ENCODE assay signal across 8 mouse cellular contexts in genomic region chr4:126256967-126257881, GRCm38 (mm10). TPM values are rescaled to one million over a fixed set of nuclear protein-coding genes. Genes with fewer than 3 reads are reported as not detected.
DNase-seq lines count a peak whose midpoint lies in the region; ATAC-seq and TF ChIP-seq lines count a peak whose summit lies in the region.

No protein-coding gene starts in this region.

- TF ChIP-seq POLR2A in CH12.LX (IDR thresholded peaks at IDR 0.05; ENCODE audit: low read depth, low read length) = no peak
- no peak for TF ChIP-seq POLR2A in liver, adult 2 months (IDR thresholded peaks at IDR 0.05; ENCODE audit: extremely low read depth, insufficient read depth, low read length)

- H3K27me3 ChIP-seq in CH12.LX (replicated peaks) = no peaks in the 10 kb centered on the region
- H3K27me3 ChIP-seq in forebrain, embryonic 13.5 days = peaks cover 3% of the 10 kb centered on the region; the same call in 1 of the 2 replicates
- no peaks in the 10 kb centered on the region for H3K27me3 ChIP-seq in hindbrain, embryonic 14.5 days (ENCODE audit: control insufficient read depth, insufficient read depth, low read length)
- H3K27me3 ChIP-seq in liver, adult 2 months (ENCODE audit: control insufficient read depth, insufficient read depth, low read length) = no peaks in the 10 kb centered on the region

- peak overlapping the region; percentile 82 to 97 (median 82) for H3K4me3 ChIP-seq in CH12.LX (replicated peaks in 1 of 3; ENCODE audit: low read depth in 2 of 3, low read length in 2 of 3, poor library complexity in 1 of 3)
- H3K4me3 ChIP-seq in forebrain, embryonic 13.5 days = peak overlapping the region; percentile 98
- H3K4me3 ChIP-seq in hindbrain, embryonic 14.5 days (replicated peaks; ENCODE audit: low read length) = peak overlapping the region; percentile 78
- peak overlapping the region; percentile 84 for H3K4me3 ChIP-seq in liver, adult 2 months (ENCODE audit: insufficient read depth, low read depth, low read length)

- dilution Hi-C loops in CH12.LX (cut with MboI; ENCODE audit: extremely low pct_ligation_motif_present, extremely low pct_unique_long_range_greater_than_20kb, low sequenced_read_pairs) = no loop called here

- no peak for ATAC-seq in forebrain, embryonic 13.5 days
- ATAC-seq in hindbrain, embryonic 14.5 days (ENCODE audit: low FRiP score) = no peak

- 2% methylated on average over 26 of the region's 26 CpGs for WGBS in forebrain, embryonic 13.5 days
- WGBS in hindbrain, embryonic 14.5 days = 4% methylated on average over 26 of the region's 26 CpGs
- 5% methylated on average over 26 of the region's 26 CpGs for WGBS in liver, adult 2 months

- peak overlapping the region; percentile 96 for H3K9ac ChIP-seq in CH12.LX (ENCODE audit: insufficient read depth, low read depth)
- H3K9ac ChIP-seq in forebrain, embryonic 13.5 days = peak overlapping the region; percentile 99
- H3K9ac ChIP-seq in hindbrain, embryonic 14.5 days = peak overlapping the region; percentile 92
- peak overlapping the region; percentile 79 for H3K9ac ChIP-seq in liver, adult 2 months (ENCODE audit: low read depth, low read length)

- DNase-seq in CH12.LX (ENCODE audit: extremely low read depth) = no peak
- peak; percentile 55 to 69 for DNase-seq in adrenal gland, postnatal 36 days
- no peak for DNase-seq in hindbrain, embryonic 14.5 days (ENCODE audit: low spot score)
- DNase-seq in liver, adult 2 months (ENCODE audit: extremely low read depth, low read depth, low spot score) = peak; percentile 96
- DNase-seq in naive thymus-derived CD4-positive, alpha-beta T cell, adult 2 months (ENCODE audit: low read depth) = peak; percentile 47
- DNase-seq in left cerebral cortex, adult 18-20 months (ENCODE audit: low spot score in 2 of 2) = no peak
- no peak for DNase-seq in urinary bladder, postnatal 36 days (ENCODE audit: low spot score in 2 of 2)

- H3K79me2 ChIP-seq in CH12.LX (replicated peaks; ENCODE audit: control insufficient read depth, extremely low read depth, insufficient read depth, poor library complexity, severe bottlenecking) = peaks cover 23% of the 10 kb centered on the region
- H3K79me2 ChIP-seq in liver, adult 2 months (ENCODE audit: control insufficient read depth, insufficient read depth, low read length) = peaks cover 36% of the 10 kb centered on the region

- TF ChIP-seq CTCF in CH12.LX (conservative IDR thresholded peaks at IDR 0.05 in 1 of 2, IDR thresholded peaks at IDR 0.05 in 1 of 2; ENCODE audit: low read depth in 2 of 2, low read length in 2 of 2) = no peak
- no peak for TF ChIP-seq CTCF in liver, adult 2 months (IDR thresholded peaks at IDR 0.05; ENCODE audit: low read depth, low read length)

- in situ Hi-C loops in CH12.LX (cut with MboI; ENCODE audit: low pct_ligation_motif_present, low pct_unique_long_range_greater_than_20kb, low sequenced_read_pairs) = no loop called here

- peaks cover 30 to 61% of the 10 kb centered on the region in 2 experiments for H3K4me1 ChIP-seq in CH12.LX (ENCODE audit: control insufficient read depth in 1 of 2, insufficient read depth in 2 of 2)
- peaks cover 61% of the 10 kb centered on the region for H3K4me1 ChIP-seq in forebrain, embryonic 13.5 days
- peaks cover 51% of the 10 kb centered on the region for H3K4me1 ChIP-seq in hindbrain, embryonic 14.5 days (replicated peaks; ENCODE audit: control insufficient read depth, insufficient read depth, low read length)
- peaks cover 20% of the 10 kb centered on the region for H3K4me1 ChIP-seq in liver, adult 2 months (ENCODE audit: control insufficient read depth, insufficient read depth, low read length)

- peaks cover 0 to 9% of the 10 kb centered on the region in 2 experiments for H3K36me3 ChIP-seq in CH12.LX (replicated peaks in 1 of 2; ENCODE audit: control insufficient read depth in 1 of 2, insufficient read depth in 1 of 2, low read length in 1 of 2)
- no peaks in the 10 kb centered on the region for H3K36me3 ChIP-seq in forebrain, embryonic 13.5 days (ENCODE audit: poor library complexity, severe bottlenecking)
- H3K36me3 ChIP-seq in hindbrain, embryonic 14.5 days (replicated peaks; ENCODE audit: control insufficient read depth, insufficient read depth) = no peaks in the 10 kb centered on the region
- no peaks in the 10 kb centered on the region for H3K36me3 ChIP-seq in liver, adult 2 months (ENCODE audit: control insufficient read depth, insufficient read depth, low read length)

- peak overlapping the region; percentile 98 for H3K4me2 ChIP-seq in CH12.LX (ENCODE audit: insufficient read depth, low read depth, poor library complexity, severe bottlenecking)
- H3K4me2 ChIP-seq in forebrain, embryonic 13.5 days = peak overlapping the region; percentile 99
- H3K4me2 ChIP-seq in hindbrain, embryonic 14.5 days (replicated peaks) = peak overlapping the region; percentile 92

- TF ChIP-seq EP300 in CH12.LX (IDR thresholded peaks at IDR 0.05; ENCODE audit: low read length) = no peak

- TF ChIP-seq RAD21 in CH12.LX (IDR thresholded peaks at IDR 0.05; ENCODE audit: low read depth, low read length) = no peak

- H3K9me3 ChIP-seq in CH12.LX (replicated peaks; ENCODE audit: low read length) = no peaks in the 10 kb centered on the region
- H3K9me3 ChIP-seq in forebrain, embryonic 13.5 days (replicated peaks) = no peaks in the 10 kb centered on the region
- H3K9me3 ChIP-seq in hindbrain, embryonic 14.5 days (ENCODE audit: control insufficient read depth, low read length) = no peaks in the 10 kb centered on the region

- peak overlapping the region; percentile 73 for H3K27ac ChIP-seq in CH12.LX (ENCODE audit: insufficient read depth, low read depth)
- H3K27ac ChIP-seq in forebrain, embryonic 13.5 days = peak overlapping the region; percentile 94
- H3K27ac ChIP-seq in hindbrain, embryonic 14.5 days = peak overlapping the region; percentile 94
- peak overlapping the region; percentile 94 for H3K27ac ChIP-seq in liver, adult 2 months (replicated peaks; ENCODE audit: insufficient read depth, low read depth, low read length)

TF ChIP-seq in CH12.LX, 34 proteins besides CTCF, POLR2A, EP300 and RAD21 (continues in another document):
- TF ChIP-seq SIN3A (IDR thresholded peaks at IDR 0.05; ENCODE audit: low read length) (0 out of 2 replicates have a peak, but pooled peaks have one; percentile 35), IRF4 (IDR thresholded peaks at IDR 0.05; ENCODE audit: low read depth, low read length) (no peak), TBP (conservative IDR thresholded peaks at IDR 0.05; ENCODE audit: low read depth, low read length) (0 out of 2 replicates have a peak, but pooled peaks have one; percentile 11), HCFC1 (IDR thresholded peaks at IDR 0.05; ENCODE audit: low read depth, low read length) (no peak), UBTF (IDR thresholded peaks at IDR 0.05; ENCODE audit: low read depth, low read length) (no peak), SMC3 (IDR thresholded peaks at IDR 0.05; ENCODE audit: low read depth, low read length) (no peak), MXI1 (IDR thresholded peaks at IDR 0.05; ENCODE audit: low read depth, low read length) (peak; percentile 51; the same call in 1 of the 2 replicates), MAZ (IDR thresholded peaks at IDR 0.05; ENCODE audit: low read depth, low read length) (0 out of 2 replicates have a peak, but pooled peaks have one; percentile 22), MEF2A (IDR thresholded peaks at IDR 0.05; ENCODE audit: borderline replicate concordance, low read depth, low read length) (peak; percentile 15; the same call in 1 of the 2 replicates), ETS1 (conservative IDR thresholded peaks at IDR 0.05; ENCODE audit: low read depth, low read length) (no peak)

RNA-seq across cellular contexts. Expression of gene Map7d1, which starts 1.1 kb away (rescaled TPM):
- total RNA-seq in CH12.LX (2012; rRNA removed) (17.9 and 20.8 TPM in 2 replicates), CH12.LX (2014; rRNA removed) (12.5 and 12.8 TPM in 2 replicates)
- 62.2 and 72.2 TPM in 2 replicates for polyA plus RNA-seq in CH12.LX (2012; ENCODE audit: insufficient read length, low read depth)
- 10 to 100 TPM; 47.7 to 84.9 TPM for total RNA-seq in adrenal gland, postnatal 36 days (2021)
- 53.5 and 58.2 TPM in 2 replicates for polyA plus RNA-seq in forebrain, embryonic 13.5 days (2015; fragmentation: Nextera tagmentation; extraction: Ambion mirVana)
- polyA plus RNA-seq in hindbrain, embryonic 14.5 days (2014; fragmentation: Nextera tagmentation; extraction: Ambion mirVana) = 84.2 and 90.0 TPM in 2 replicates
- 7.5 and 8.2 TPM in 2 replicates for total RNA-seq in liver, adult 2 months (2014; rRNA removed)
- 18.5 and 19.1 TPM in 2 replicates for polyA plus RNA-seq in liver, adult 2 months (2012; rRNA removed)
- total RNA-seq in left cerebral cortex, adult 18-20 months (2021) = 100 to 1,000 TPM; 251 to 254 TPM

RNA-seq across cellular contexts. Expression of gene Trappc3, which starts 4.9 kb away (rescaled TPM):
- 72.7 and 81.1 TPM in 2 replicates for total RNA-seq in CH12.LX (2012; rRNA removed)
- total RNA-seq in CH12.LX (2014; rRNA removed) = 94.8 and 100 TPM in 2 replicates
- polyA plus RNA-seq in CH12.LX (2012; ENCODE audit: insufficient read length, low read depth) = 73.0 and 74.1 TPM in 2 replicates
- 10 to 100 TPM; 88.7 to 96.5 TPM for total RNA-seq in adrenal gland, postnatal 36 days (2021)
- polyA plus RNA-seq in forebrain, embryonic 13.5 days (2015; fragmentation: Nextera tagmentation; extraction: Ambion mirVana) = 141 and 143 TPM in 2 replicates
- polyA plus RNA-seq in hindbrain, embryonic 14.5 days (2014; fragmentation: Nextera tagmentation; extraction: Ambion mirVana) = 40.7 and 45.9 TPM in 2 replicates
- 38.2 and 45.8 TPM in 2 replicates for total RNA-seq in liver, adult 2 months (2014; rRNA removed)
- 24.1 and 30.6 TPM in 2 replicates for polyA plus RNA-seq in liver, adult 2 months (2012; rRNA removed)
- 10 to 100 TPM; 84.5 to 87.3 TPM for total RNA-seq in left cerebral cortex, adult 18-20 months (2021)

RNA-seq across cellular contexts. Expression of gene Col8a2, which starts 29.4 kb away (rescaled TPM):
- total RNA-seq in CH12.LX (2012; rRNA removed) (not detected in 2 replicates), CH12.LX (2014; rRNA removed) (not detected in 2 replicates)
- not detected in 2 replicates for polyA plus RNA-seq in CH12.LX (2012; ENCODE audit: insufficient read length, low read depth)
- total RNA-seq in adrenal gland, postnatal 36 days (2021) = 1 to 10 TPM; 3.0 to 3.2 TPM
- polyA plus RNA-seq in forebrain, embryonic 13.5 days (2015; fragmentation: Nextera tagmentation; extraction: Ambion mirVana) = 0.96 and 1.4 TPM in 2 replicates
- 8.1 and 9.9 TPM in 2 replicates for polyA plus RNA-seq in hindbrain, embryonic 14.5 days (2014; fragmentation: Nextera tagmentation; extraction: Ambion mirVana)
- total RNA-seq in liver, adult 2 months (2014; rRNA removed) = 0.07 and 0.09 TPM in 2 replicates
- 0.10 and 0.17 TPM in 2 replicates for polyA plus RNA-seq in liver, adult 2 months (2012; rRNA removed)
- 1 to 10 TPM; 1.7 to 2.8 TPM for total RNA-seq in left cerebral cortex, adult 18-20 months (2021)

RNA-seq across cellular contexts. Expression of gene Thrap3, which starts 54.7 kb away (rescaled TPM):
- total RNA-seq in CH12.LX (2012; rRNA removed) (140 and 168 TPM in 2 replicates), CH12.LX (2014; rRNA removed) (183 and 204 TPM in 2 replicates)
- polyA plus RNA-seq in CH12.LX (2012; ENCODE audit: insufficient read length, low read depth) = 327 and 334 TPM in 2 replicates
- total RNA-seq in adrenal gland, postnatal 36 days (2021) = 100 to 1,000 TPM; 186 to 192 TPM
- polyA plus RNA-seq in forebrain, embryonic 13.5 days (2015; fragmentation: Nextera tagmentation; extraction: Ambion mirVana) = 194 and 202 TPM in 2 replicates
- polyA plus RNA-seq in hindbrain, embryonic 14.5 days (2014; fragmentation: Nextera tagmentation; extraction: Ambion mirVana) = 127 and 139 TPM in 2 replicates
- total RNA-seq in liver, adult 2 months (2014; rRNA removed) = 74.3 and 78.6 TPM in 2 replicates
- polyA plus RNA-seq in liver, adult 2 months (2012; rRNA removed) = 25.6 and 29.1 TPM in 2 replicates
- 100 to 1,000 TPM; 132 to 156 TPM for total RNA-seq in left cerebral cortex, adult 18-20 months (2021)

Comparison
In these comparisons a context has a peak if more than half of its experiments do, and no peak if none do; other contexts are left out.
1. DNase-seq: peak in adrenal gland, postnatal 36 days (2 of 2), liver, adult 2 months (single experiment) and naive thymus-derived CD4-positive, alpha-beta T cell, adult 2 months (single experiment); none in CH12.LX (single experiment), hindbrain, embryonic 14.5 days (single experiment), left cerebral cortex, adult 18-20 months (0 of 2) and urinary bladder, postnatal 36 days (0 of 2).
2. Peak in every context shown above with its lines, with median percentiles within 50 percentile points of each other: H3K27ac ChIP-seq, H3K4me2 ChIP-seq, H3K4me3 ChIP-seq and H3K9ac ChIP-seq.